Mouse (Mus musculus): ENCODE results near the gene Hoxd12.

DNA sequence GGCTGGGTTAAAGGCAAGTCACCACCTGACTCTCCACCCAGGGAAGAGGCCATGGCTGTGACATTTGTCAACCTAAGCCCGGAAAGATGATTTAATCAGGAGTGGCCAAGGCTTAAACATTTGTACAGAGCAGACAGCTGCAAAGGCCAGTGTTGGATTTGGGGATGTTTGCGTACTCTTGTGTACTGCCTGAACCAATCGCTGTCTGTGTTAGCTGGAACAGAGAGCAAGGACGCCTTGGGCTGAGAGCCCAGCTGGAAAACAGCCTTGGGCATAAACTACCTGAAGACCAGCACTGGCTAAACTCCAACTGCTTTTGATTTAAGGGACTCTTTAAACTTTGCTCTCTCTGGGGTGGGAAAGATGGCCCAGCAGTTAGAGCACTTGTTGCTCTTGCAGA is 33.9 kb downstream of the Hoxd12 start:
- TF ChIP-seq CTCF (IDR thresholded peaks at IDR 0.05; ENCODE audit: low read depth) (no peak), EP300 (IDR thresholded peaks at IDR 0.05; ENCODE audit: low read depth) (no peak)

Data from heart, postnatal 0 days (tissue).